Mouse (Mus musculus) cerebellum, adult 2 months (tissue): ENCODE results near the gene Met.

Experiments
- CTCF ChIP-seq: fragments of 200-500 bp; IDR thresholded peaks from 2 replicates; pipeline ENCODE4 v1.5.1; 2011; ENCODE audit warnings: low read depth, mild to moderate bottlenecking, control low read depth, low read length, moderate library complexity, borderline replicate concordance; ENCODE audit not compliant: insufficient read depth
- POLR2A ChIP-seq: fragments of 200-500 bp; IDR thresholded peaks from 2 replicates; pipeline ENCODE4 v1.6.1; 2011; ENCODE audit warnings: low read length, control low read depth, borderline replicate concordance; ENCODE audit not compliant: insufficient read depth

DNA sequence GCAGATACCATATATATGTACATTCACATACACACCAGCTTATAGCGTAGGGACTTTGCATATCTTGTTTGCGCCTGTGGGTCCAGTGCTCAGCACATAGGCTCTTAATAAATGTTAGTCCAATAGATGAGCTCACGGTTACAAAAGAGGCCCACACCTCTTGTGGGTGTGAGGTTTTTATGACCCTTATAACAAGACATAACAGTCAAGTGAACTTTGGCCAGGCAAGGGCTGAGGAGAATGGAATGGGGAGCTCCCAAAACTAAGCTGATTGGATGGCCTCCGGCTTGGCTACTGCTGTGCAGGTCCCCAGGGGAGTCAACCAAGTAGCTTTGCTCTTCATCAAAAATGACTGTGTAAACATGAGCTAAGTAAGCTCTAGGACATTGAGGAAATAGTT, 96.1 kb downstream of the Met start:
- no peak for TF ChIP-seq CTCF
- no peak for TF ChIP-seq POLR2A
